Mouse (Mus musculus): ENCODE measurements at regions not wholly inside any gene's neighbourhood (a gene's known extent, or its start where the extent isn't known, plus 50 kb on each side); places are given as distances from the start of the nearest gene placed in this dataset.

DNA sequence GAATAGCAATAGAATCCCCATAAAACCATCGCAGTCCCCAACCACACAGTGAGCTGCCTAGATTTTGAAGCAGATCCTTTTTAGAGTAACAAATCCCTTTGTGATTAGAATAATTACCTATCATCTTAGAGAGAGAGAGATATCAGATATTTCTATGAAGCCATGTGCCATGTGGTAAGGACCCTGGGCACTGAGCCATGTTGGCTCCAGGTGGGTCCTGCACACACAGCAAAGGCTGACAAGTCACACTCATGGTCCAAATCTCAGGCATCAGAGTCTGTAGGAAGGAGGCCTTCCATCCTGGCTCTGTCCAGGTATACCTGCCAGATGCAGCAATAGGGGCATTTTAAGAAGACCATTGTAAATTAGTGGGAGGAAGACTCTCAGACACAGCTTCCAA lies 73.6 kb upstream of the Mrps9 start:
- H3K36me3 ChIP-seq (ENCODE audit: control insufficient read depth, insufficient read depth, low read length) = no peaks in the 10 kb centered on the region
- 86% methylated on average over 1 of the region's 1 CpGs for WGBS
- ATAC-seq = no peak

DNA sequence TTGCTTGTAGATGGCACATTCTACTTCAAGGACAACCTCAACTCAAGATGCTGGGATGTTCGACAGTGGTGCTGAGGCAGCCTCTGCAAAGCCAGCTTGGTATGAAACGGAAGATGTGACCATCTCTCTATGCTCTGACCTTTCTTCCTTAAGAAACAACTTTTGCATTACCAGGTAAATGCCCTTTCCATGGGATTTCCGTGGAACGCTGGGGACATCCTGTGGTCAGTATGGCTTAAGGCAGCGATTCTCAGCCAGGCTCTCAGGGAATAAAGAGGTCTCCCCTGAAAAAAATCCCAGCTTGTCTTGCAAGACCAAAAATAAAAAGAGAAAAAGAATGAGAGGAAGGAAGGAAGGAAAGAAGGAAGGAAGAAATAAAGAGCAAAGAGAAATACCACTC lies 71.3 kb upstream of the Mrps9 start:
- Histone ChIP-seq H3K27ac (ENCODE audit: low read length) (no peak overlapping the region), H3K4me1 (ENCODE audit: control insufficient read depth, insufficient read depth, low read length) (no peaks in the 10 kb centered on the region), H3K9me3 (ENCODE audit: control insufficient read depth, low read length) (no peaks in the 10 kb centered on the region), H3K4me2 (ENCODE audit: low read depth, low read length) (no peak overlapping the region), H3K4me3 (ENCODE audit: low read length) (no peak overlapping the region), H3K27me3 (replicated peaks; ENCODE audit: control insufficient read depth, insufficient read depth, low read length) (no peaks in the 10 kb centered on the region), H3K36me3 (ENCODE audit: control insufficient read depth, insufficient read depth, low read length) (no peaks in the 10 kb centered on the region), H3K9ac (ENCODE audit: low read depth, low read length) (no peak overlapping the region)
- WGBS = 38% methylated on average over 5 of the region's 5 CpGs
- ATAC-seq = no peak

More for the DNA sequence above, 73.6 kb upstream of the Mrps9 start:
- no peak overlapping the region for H3K4me2 ChIP-seq (ENCODE audit: low read depth, low read length)
- H3K9me3 ChIP-seq (ENCODE audit: control insufficient read depth, low read length) = no peaks in the 10 kb centered on the region
- no peak overlapping the region for H3K27ac ChIP-seq (ENCODE audit: low read length)
- H3K9ac ChIP-seq (ENCODE audit: low read depth, low read length) = no peak overlapping the region
- no peaks in the 10 kb centered on the region for H3K4me1 ChIP-seq (ENCODE audit: control insufficient read depth, insufficient read depth, low read length)
- no peaks in the 10 kb centered on the region for H3K27me3 ChIP-seq (replicated peaks; ENCODE audit: control insufficient read depth, insufficient read depth, low read length)
- H3K4me3 ChIP-seq (ENCODE audit: low read length) = no peak overlapping the region

DNA sequence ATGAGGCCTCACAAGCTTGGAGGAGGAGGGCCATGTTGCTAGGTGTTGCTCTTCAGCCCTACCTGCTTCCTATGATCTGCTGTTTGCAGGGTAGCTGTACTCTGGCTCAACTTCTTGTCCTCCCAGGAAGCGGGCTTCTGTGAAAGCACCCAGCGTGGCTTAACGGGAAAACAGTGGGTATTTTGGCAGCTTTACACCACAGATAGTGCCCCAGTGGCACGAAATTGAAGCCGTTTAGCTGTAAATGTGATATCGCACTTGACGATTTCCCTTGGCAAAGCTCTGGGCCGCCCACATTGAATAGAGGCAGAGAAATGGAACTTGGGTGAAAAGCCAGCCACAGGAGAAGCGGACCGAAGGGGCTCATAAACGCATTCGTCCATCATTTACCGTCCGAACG lies 70.8 kb upstream of the Mrps9 start:
- Histone ChIP-seq H3K27me3 (replicated peaks; ENCODE audit: control insufficient read depth, insufficient read depth, low read length) (no peaks in the 10 kb centered on the region), H3K4me3 (ENCODE audit: low read length) (no peak overlapping the region), H3K36me3 (ENCODE audit: control insufficient read depth, insufficient read depth, low read length) (no peaks in the 10 kb centered on the region), H3K4me1 (ENCODE audit: control insufficient read depth, insufficient read depth, low read length) (no peaks in the 10 kb centered on the region), H3K9ac (ENCODE audit: low read depth, low read length) (no peak overlapping the region), H3K4me2 (ENCODE audit: low read depth, low read length) (no peak overlapping the region), H3K27ac (ENCODE audit: low read length) (no peak overlapping the region), H3K9me3 (ENCODE audit: control insufficient read depth, low read length) (no peaks in the 10 kb centered on the region)
- no peak for ATAC-seq
- WGBS = 65% methylated on average over 15 of the region's 15 CpGs

DNA sequence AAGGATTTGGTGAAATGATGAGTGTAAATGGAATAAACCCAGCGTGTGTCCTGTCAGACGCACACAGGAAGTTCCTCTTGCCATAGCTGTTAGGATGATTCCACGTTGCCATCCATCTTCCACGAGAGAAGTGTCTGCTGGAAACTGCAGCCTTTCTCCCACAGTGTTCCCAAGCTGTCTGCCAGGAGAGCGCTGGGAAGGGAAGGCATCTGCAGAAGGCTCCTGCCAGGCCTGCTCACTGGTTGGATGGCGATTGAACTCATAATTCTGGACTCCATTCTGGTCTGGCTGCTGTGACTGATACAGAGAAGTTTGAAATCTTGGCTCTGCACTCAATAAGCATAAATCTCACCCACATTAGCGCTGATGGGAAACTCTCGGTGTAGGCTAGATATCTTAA lies 69.5 kb upstream of the Mrps9 start:
- Histone ChIP-seq H3K4me3 (ENCODE audit: low read length) (no peak overlapping the region), H3K27ac (ENCODE audit: low read length) (no peak overlapping the region), H3K9me3 (ENCODE audit: control insufficient read depth, low read length) (no peaks in the 10 kb centered on the region), H3K27me3 (replicated peaks; ENCODE audit: control insufficient read depth, insufficient read depth, low read length) (no peaks in the 10 kb centered on the region), H3K4me2 (ENCODE audit: low read depth, low read length) (no peak overlapping the region), H3K9ac (ENCODE audit: low read depth, low read length) (no peak overlapping the region), H3K36me3 (ENCODE audit: control insufficient read depth, insufficient read depth, low read length) (no peaks in the 10 kb centered on the region), H3K4me1 (ENCODE audit: control insufficient read depth, insufficient read depth, low read length) (no peaks in the 10 kb centered on the region)
- WGBS = 61% methylated on average over 8 of the region's 8 CpGs
- no peak for ATAC-seq

DNA sequence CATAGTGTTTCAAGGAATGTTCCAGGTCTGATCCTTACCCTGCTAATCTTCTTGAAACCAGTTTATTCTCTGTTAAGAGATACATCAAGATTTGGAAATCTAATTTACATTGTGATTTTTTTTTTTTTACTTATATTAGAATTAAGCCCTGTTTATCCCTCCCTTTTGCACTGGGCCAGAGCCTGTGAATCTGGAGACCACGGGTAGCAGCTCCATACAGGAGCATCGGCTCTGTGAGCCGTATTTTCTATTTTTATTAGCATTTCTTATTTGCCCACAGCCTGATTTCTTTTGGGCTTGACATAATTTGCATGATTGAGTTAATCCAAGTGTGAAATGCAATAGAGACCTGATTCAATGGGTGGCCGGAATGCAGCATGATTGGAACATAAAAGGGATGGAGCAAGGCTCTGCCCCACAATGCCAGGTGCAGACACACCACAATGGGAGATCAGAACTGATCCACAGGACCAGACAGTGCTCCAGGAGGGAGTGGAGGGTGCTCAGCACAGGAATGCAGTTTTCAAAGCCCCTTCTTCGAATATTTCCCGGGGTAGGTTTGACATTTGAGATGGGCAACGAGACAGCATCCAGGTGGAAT lies 67.9 kb upstream of the Mrps9 start:
- Histone ChIP-seq H3K9ac (ENCODE audit: low read depth, low read length) (no peak overlapping the region), H3K9me3 (ENCODE audit: control insufficient read depth, low read length) (no peaks in the 10 kb centered on the region), H3K4me2 (ENCODE audit: low read depth, low read length) (no peak overlapping the region), H3K36me3 (ENCODE audit: control insufficient read depth, insufficient read depth, low read length) (no peaks in the 10 kb centered on the region), H3K27ac (ENCODE audit: low read length) (no peak overlapping the region), H3K4me1 (ENCODE audit: control insufficient read depth, insufficient read depth, low read length) (no peaks in the 10 kb centered on the region), H3K27me3 (replicated peaks; ENCODE audit: control insufficient read depth, insufficient read depth, low read length) (no peaks in the 10 kb centered on the region), H3K4me3 (ENCODE audit: low read length) (no peak overlapping the region)
- WGBS = 83% methylated on average over 7 of the region's 7 CpGs
- ATAC-seq = no peak

DNA sequence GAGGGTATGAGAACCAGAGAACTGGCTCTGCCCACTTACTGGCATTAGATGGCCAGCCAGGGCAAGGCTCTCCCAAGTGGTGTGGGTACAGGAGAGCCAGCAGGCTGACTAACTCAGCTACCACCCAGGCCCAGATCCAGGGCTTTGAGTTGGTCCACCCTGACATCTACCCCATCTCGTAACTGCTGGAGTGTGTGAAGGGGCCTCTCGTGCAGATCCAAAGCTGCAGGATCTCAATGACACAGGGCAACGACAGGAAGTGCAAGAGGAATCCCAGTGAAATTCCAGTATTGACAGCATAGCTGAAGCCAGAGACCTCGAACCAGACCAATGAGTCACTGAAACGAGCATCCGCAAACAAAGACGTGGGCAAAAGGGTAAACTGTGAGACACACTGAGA lies 63.8 kb upstream of the Mrps9 start:
- Histone ChIP-seq H3K4me3 (ENCODE audit: low read length) (no peak overlapping the region), H3K4me2 (ENCODE audit: low read depth, low read length) (no peak overlapping the region), H3K4me1 (ENCODE audit: control insufficient read depth, insufficient read depth, low read length) (no peaks in the 10 kb centered on the region), H3K27me3 (replicated peaks; ENCODE audit: control insufficient read depth, insufficient read depth, low read length) (no peaks in the 10 kb centered on the region), H3K9me3 (ENCODE audit: control insufficient read depth, low read length) (no peaks in the 10 kb centered on the region), H3K27ac (ENCODE audit: low read length) (no peak overlapping the region), H3K9ac (ENCODE audit: low read depth, low read length) (no peak overlapping the region), H3K36me3 (ENCODE audit: control insufficient read depth, insufficient read depth, low read length) (no peaks in the 10 kb centered on the region)
- 41% methylated on average over 7 of the region's 7 CpGs for WGBS
- ATAC-seq = no peak

DNA sequence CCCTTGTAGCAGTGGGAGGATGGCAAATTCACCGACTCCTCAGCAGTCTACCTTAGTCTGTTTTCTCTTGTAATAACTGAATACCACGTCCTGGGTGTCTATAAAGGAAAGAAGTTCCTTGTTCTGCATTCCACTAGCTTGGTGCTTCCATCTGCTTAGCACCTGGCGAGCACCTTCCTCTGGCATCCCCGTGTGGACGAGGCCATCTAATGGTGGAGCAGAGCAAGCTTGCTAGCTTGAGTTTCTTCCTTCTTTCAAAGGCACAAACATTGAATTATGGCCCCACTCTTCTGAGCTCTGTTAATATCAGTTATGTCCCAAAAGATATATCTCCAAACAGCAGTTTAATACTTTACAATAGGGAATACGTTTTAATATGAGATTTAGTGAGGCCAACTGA lies 62.6 kb upstream of the Mrps9 start:
- H3K27me3 ChIP-seq (replicated peaks; ENCODE audit: control insufficient read depth, insufficient read depth, low read length) = no peaks in the 10 kb centered on the region
- no peak overlapping the region for H3K4me2 ChIP-seq (ENCODE audit: low read depth, low read length)
- WGBS = 66% methylated on average over 6 of the region's 6 CpGs
- ATAC-seq = no peak
- H3K9me3 ChIP-seq (ENCODE audit: control insufficient read depth, low read length) = no peaks in the 10 kb centered on the region
- H3K9ac ChIP-seq (ENCODE audit: low read depth, low read length) = no peak overlapping the region
- H3K4me1 ChIP-seq (ENCODE audit: control insufficient read depth, insufficient read depth, low read length) = no peaks in the 10 kb centered on the region
- H3K36me3 ChIP-seq (ENCODE audit: control insufficient read depth, insufficient read depth, low read length) = no peaks in the 10 kb centered on the region
- H3K4me3 ChIP-seq (ENCODE audit: low read length) = no peak overlapping the region
- no peak overlapping the region for H3K27ac ChIP-seq (ENCODE audit: low read length)
